ENCODE assay signal across 8 mouse cellular contexts in the genomic region with DNA sequence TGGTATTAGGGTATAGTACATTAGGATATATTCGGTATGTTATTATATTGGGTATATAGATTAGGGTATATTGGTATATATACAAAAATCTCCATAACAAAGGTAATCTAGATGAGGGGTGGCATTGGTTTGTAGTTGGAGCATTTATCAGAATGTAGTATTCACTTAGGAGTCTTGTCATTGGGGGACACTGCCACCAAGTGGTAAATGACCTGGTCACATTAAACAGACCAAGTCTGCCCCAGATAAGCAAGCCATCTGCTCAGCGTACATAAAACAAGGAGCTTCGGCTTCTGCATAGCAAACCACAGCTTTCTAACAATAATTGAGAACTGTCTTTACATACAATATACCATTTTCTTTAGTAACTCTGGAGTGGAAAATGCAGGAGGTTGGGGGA.
DNase-seq lines count a peak whose midpoint lies in the region; ATAC-seq lines count a peak whose summit lies in the region.

No protein-coding gene starts in this region.

- ATAC-seq in kidney, embryonic 14.5 days (ENCODE audit: low FRiP score, low TSS enrichment), result no peak
- no peak for ATAC-seq in activated CD4-positive, CD25-positive, alpha-beta regulatory T cell, adult 4 months

- no peaks in the 10 kb centered on the region for H3K4me1 ChIP-seq in kidney, embryonic 14.5 days (ENCODE audit: control insufficient read depth, insufficient read depth, low read length)

- H3K9me3 ChIP-seq in kidney, embryonic 14.5 days (ENCODE audit: control insufficient read depth, low read length), result no peaks in the 10 kb centered on the region

- 67% methylated on average over 3 of the region's 3 CpGs for WGBS in kidney, embryonic 14.5 days

- no peaks in the 10 kb centered on the region for H3K36me3 ChIP-seq in kidney, embryonic 14.5 days (ENCODE audit: control insufficient read depth, insufficient read depth, low read length)

- H3K27me3 ChIP-seq in kidney, embryonic 14.5 days (ENCODE audit: control insufficient read depth, insufficient read depth, low read length), result no peaks in the 10 kb centered on the region

- H3K4me2 ChIP-seq in kidney, embryonic 14.5 days (replicated peaks; ENCODE audit: low read depth, low read length), result no peak overlapping the region

- DNase-seq in kidney, adult 18-20 months, result peak; percentile 8
- DNase-seq in ES-CJ7 (ENCODE audit: low read depth, low spot score), result peak; percentile 8
- peak; percentile 57 for DNase-seq in adrenal gland, postnatal 14 days
- peak; percentile 59 for DNase-seq in heart, postnatal 4 days
- DNase-seq in c-Kit-positive CD71-positive TER-119-positive erythroid progenitor cells, embryonic 14.5 days (ENCODE audit: low spot score), result no peak
- no peak for DNase-seq in gastrocnemius, postnatal 4 days (ENCODE audit: low spot score in 2 of 2)

- H3K27ac ChIP-seq in kidney, embryonic 14.5 days (ENCODE audit: low read depth, low read length), result no peak overlapping the region

- no peak overlapping the region for H3K4me3 ChIP-seq in kidney, embryonic 14.5 days (ENCODE audit: low read length)

- H3K9ac ChIP-seq in kidney, embryonic 14.5 days (ENCODE audit: low read depth, low read length), result no peak overlapping the region

Comparison
In these comparisons a context has a peak if more than half of its experiments do, and no peak if none do; other contexts are left out.
1. DNase-seq: peak in kidney, adult 18-20 months (single experiment), ES-CJ7 (single experiment), adrenal gland, postnatal 14 days (single experiment) and heart, postnatal 4 days (single experiment); none in c-Kit-positive CD71-positive TER-119-positive erythroid progenitor cells, embryonic 14.5 days (single experiment) and gastrocnemius, postnatal 4 days (0 of 2).